Mouse (Mus musculus) forebrain, embryonic 15.5 days (tissue): ENCODE measurements around the gene Brd2. TPM values are rescaled to one million over a fixed set of nuclear protein-coding genes. Genes with fewer than 3 reads are reported as not detected.

Experiments
- ATAC-seq: fragments of 200-750 bp; cut with Nextera tagmentation; replicated peaks from 2 replicates; pipeline ENCODE4 v1.8.0; 2017; ENCODE audit warnings: mild to moderate bottlenecking, moderate TSS enrichment, moderate library complexity
- H3K27ac ChIP-seq: fragments of 300-500 bp; sonication (generic); replicated peaks from 2 replicates; pipeline ENCODE4 v1.5.1; 2015; ENCODE audit warnings: mild to moderate bottlenecking, inconsistent platforms
- H3K27me3 ChIP-seq: fragments of 300-500 bp; sonication (generic); 2 replicates; pipeline ENCODE4 v1.6.1; 2015; ENCODE audit warnings: inconsistent platforms
- H3K36me3 ChIP-seq: fragments of 300-500 bp; sonication (generic); 2 replicates; pipeline ENCODE4 v1.6.1; 2015; ENCODE audit warnings: mild to moderate bottlenecking, inconsistent platforms
- H3K4me1 ChIP-seq: fragments of 300-500 bp; sonication (generic); 2 replicates; pipeline ENCODE4 v1.6.1; 2015; ENCODE audit warnings: inconsistent platforms
- H3K4me2 ChIP-seq: fragments of 300-500 bp; sonication (generic); replicated peaks from 2 replicates; pipeline ENCODE4 v1.6.1; 2015; ENCODE audit warnings: mild to moderate bottlenecking, inconsistent platforms
- H3K4me3 ChIP-seq: fragments of 300-500 bp; sonication (generic); 2 replicates; pipeline ENCODE4 v1.5.1; 2015; ENCODE audit warnings: mild to moderate bottlenecking, inconsistent platforms
- H3K9ac ChIP-seq: fragments of 300-500 bp; sonication (generic); replicated peaks from 2 replicates; pipeline ENCODE4 v1.6.1; 2015; ENCODE audit warnings: mild to moderate bottlenecking, inconsistent platforms
- H3K9me3 ChIP-seq: fragments of 300-500 bp; sonication (generic); 2 replicates; pipeline ENCODE4 v1.6.1; 2016; ENCODE audit warnings: inconsistent platforms
- WGBS: fragments of 180-500 bp; shearing (Covaris S2); methylation state at CpG from one replicate; pipeline ENCODE4 v1.1.7; 2015; ENCODE audit warnings: mixed read lengths; 5-methylcytosine and 5-hydroxymethylcytosine counted together
- polyA plus RNA-seq: library from polyadenylated mRNA; unstranded; fragments of >200 nt; fragmentation: Nextera tagmentation; extraction: Ambion mirVana; gene quantifications from 2 replicates; pipeline ENCODE4 v1.2.1, GENCODE M21; 2015

Gene Brd2
- polyA plus RNA-seq, 1 experiment from 2014 or later: 133 TPM

- H3K4me3 ChIP-seq: no peak overlapping the region
- no peak for ATAC-seq
- H3K27me3 ChIP-seq: no peaks in the 10 kb centered on the region
- H3K9me3 ChIP-seq: no peaks in the 10 kb centered on the region
- H3K9ac ChIP-seq: no peak overlapping the region
- no peaks in the 10 kb centered on the region for H3K36me3 ChIP-seq
- no peaks in the 10 kb centered on the region for H3K4me1 ChIP-seq
- no peak overlapping the region for H3K27ac ChIP-seq
- H3K4me2 ChIP-seq: no peak overlapping the region
- WGBS: 33% methylated on average over 7 of the region's 7 CpGs
These were observed 29.1 kb downstream of the Brd2 start for GRCm38 (mm10) chr17:34093199-34093874.

- no peak within 1 kb of the TSS for H3K9ac ChIP-seq
- no peaks in the 10 kb centered on the region for H3K9me3 ChIP-seq
- WGBS: 40% methylated on average over 11 of the region's 11 CpGs
- no peak for ATAC-seq
- H3K4me2 ChIP-seq: no peak within 1 kb of the TSS
- H3K4me3 ChIP-seq: no peak within 1 kb of the TSS
- H3K4me1 ChIP-seq: no peaks in the 10 kb centered on the region
- no peaks in the 10 kb centered on the region for H3K36me3 ChIP-seq
- no peak within 1 kb of the TSS for H3K27ac ChIP-seq
- H3K27me3 ChIP-seq: no peaks in the 10 kb centered on the region
These were observed 30.1 kb downstream of the Brd2 start, which contains the start of gene H2-Oa for GRCm38 (mm10) chr17:34092197-34092875. Gene H2-Oa, plus strand, starts transcription at chr17:34092340.

- no peak for ATAC-seq
- Histone ChIP-seq H3K4me3 (no peak overlapping the region), H3K36me3 (no peaks in the 10 kb centered on the region), H3K4me2 (no peak overlapping the region), H3K9me3 (no peaks in the 10 kb centered on the region), H3K4me1 (no peaks in the 10 kb centered on the region), H3K27me3 (no peaks in the 10 kb centered on the region), H3K9ac (no peak overlapping the region), H3K27ac (no peak overlapping the region)
- 53% methylated on average over 7 of the region's 7 CpGs for WGBS
These were observed 31.5 kb downstream of the Brd2 start for GRCm38 (mm10) chr17:34090923-34091322.

GRCm38 (mm10) chr17:34088124-34088523, 34.3 kb downstream of the Brd2 start:
- Histone ChIP-seq H3K36me3 (no peaks in the 10 kb centered on the region), H3K4me3 (no peak overlapping the region), H3K9me3 (no peaks in the 10 kb centered on the region), H3K4me2 (no peak overlapping the region), H3K27ac (no peak overlapping the region), H3K4me1 (peaks cover 4% of the 10 kb centered on the region; the same call in 1 of the 2 replicates), H3K9ac (no peak overlapping the region), H3K27me3 (no peaks in the 10 kb centered on the region)
- ATAC-seq: no peak
- WGBS: 78% methylated on average over 11 of the region's 11 CpGs

GRCm38 (mm10) chr17:34087386-34087785, 35.0 kb downstream of the Brd2 start:
- Histone ChIP-seq H3K4me3 (no peak overlapping the region), H3K9ac (no peak overlapping the region), H3K27me3 (no peaks in the 10 kb centered on the region), H3K4me2 (no peak overlapping the region), H3K4me1 (peaks cover 6% of the 10 kb centered on the region; the same call in 1 of the 2 replicates), H3K36me3 (no peaks in the 10 kb centered on the region), H3K27ac (no peak overlapping the region), H3K9me3 (no peaks in the 10 kb centered on the region)
- ATAC-seq: no peak
- 57% methylated on average over 2 of the region's 2 CpGs for WGBS

GRCm38 (mm10) chr17:34083104-34083503, 39.3 kb downstream of the Brd2 start:
- Histone ChIP-seq H3K36me3 (no peaks in the 10 kb centered on the region), H3K9ac (no peak overlapping the region; the same call in 1 of the 2 replicates), H3K4me1 (peaks cover 6% of the 10 kb centered on the region; the same call in 1 of the 2 replicates), H3K4me2 (no peak overlapping the region), H3K27me3 (no peaks in the 10 kb centered on the region), H3K27ac (no peak overlapping the region), H3K4me3 (no peak overlapping the region), H3K9me3 (no peaks in the 10 kb centered on the region)
- 2% methylated on average over 8 of the region's 8 CpGs for WGBS
- ATAC-seq: no peak

GRCm38 (mm10) chr17:34079621-34080020, 42.8 kb downstream of the Brd2 start:
- H3K4me1 ChIP-seq: peaks cover 19% of the 10 kb centered on the region
- H3K36me3 ChIP-seq: no peaks in the 10 kb centered on the region
- peaks cover 14% of the 10 kb centered on the region for H3K27me3 ChIP-seq
- H3K4me3 ChIP-seq: no peak overlapping the region
- WGBS: 18% methylated on average over 5 of the region's 5 CpGs
- no peaks in the 10 kb centered on the region for H3K9me3 ChIP-seq
- peak; percentile 76 for ATAC-seq
- no peak overlapping the region for H3K4me2 ChIP-seq
- no peak overlapping the region for H3K27ac ChIP-seq
- no peak overlapping the region for H3K9ac ChIP-seq

GRCm38 (mm10) chr17:34079002-34079401, 43.4 kb downstream of the Brd2 start:
- no peaks in the 10 kb centered on the region for H3K9me3 ChIP-seq
- no peak overlapping the region for H3K4me2 ChIP-seq
- H3K36me3 ChIP-seq: no peaks in the 10 kb centered on the region
- H3K27me3 ChIP-seq: peaks cover 14% of the 10 kb centered on the region
- H3K9ac ChIP-seq: no peak overlapping the region
- H3K4me1 ChIP-seq: peaks cover 19% of the 10 kb centered on the region
- 89% methylated on average over 11 of the region's 11 CpGs for WGBS
- H3K27ac ChIP-seq: no peak overlapping the region
- ATAC-seq: no peak
- H3K4me3 ChIP-seq: no peak overlapping the region

GRCm38 (mm10) chr17:34078148-34078547, 44.3 kb downstream of the Brd2 start:
- Histone ChIP-seq H3K4me3 (no peak overlapping the region), H3K36me3 (no peaks in the 10 kb centered on the region), H3K4me1 (peaks cover 16% of the 10 kb centered on the region), H3K27ac (no peak overlapping the region), H3K9ac (no peak overlapping the region), H3K27me3 (peaks cover 14% of the 10 kb centered on the region), H3K9me3 (no peaks in the 10 kb centered on the region), H3K4me2 (no peak overlapping the region)
- WGBS: 58% methylated on average over 4 of the region's 4 CpGs
- ATAC-seq: no peak

GRCm38 (mm10) chr17:34077549-34077948, 44.9 kb downstream of the Brd2 start:
- ATAC-seq: no peak
- no peaks in the 10 kb centered on the region for H3K9me3 ChIP-seq
- no peak overlapping the region for H3K4me3 ChIP-seq
- H3K36me3 ChIP-seq: no peaks in the 10 kb centered on the region
- no peak overlapping the region for H3K27ac ChIP-seq
- peaks cover 14% of the 10 kb centered on the region for H3K27me3 ChIP-seq
- H3K9ac ChIP-seq: no peak overlapping the region
- WGBS: 2% methylated on average over 9 of the region's 9 CpGs
- no peak overlapping the region for H3K4me2 ChIP-seq
- peaks cover 14% of the 10 kb centered on the region for H3K4me1 ChIP-seq

GRCm38 (mm10) chr17:34075271-34075670, 47.2 kb downstream of the Brd2 start:
- no peak overlapping the region for H3K4me2 ChIP-seq
- no peaks in the 10 kb centered on the region for H3K36me3 ChIP-seq
- no peak overlapping the region for H3K9ac ChIP-seq
- peaks cover 14% of the 10 kb centered on the region for H3K4me1 ChIP-seq
- H3K27me3 ChIP-seq: peaks cover 14% of the 10 kb centered on the region
- no peak for ATAC-seq
- no peaks in the 10 kb centered on the region for H3K9me3 ChIP-seq
- no peak overlapping the region for H3K4me3 ChIP-seq
- no peak overlapping the region for H3K27ac ChIP-seq
- WGBS: 45% methylated on average over 7 of the region's 7 CpGs

GRCm38 (mm10) chr17:34072091-34072490, 50.3 kb downstream of the Brd2 start:
- Histone ChIP-seq H3K36me3 (no peaks in the 10 kb centered on the region), H3K9me3 (no peaks in the 10 kb centered on the region), H3K4me3 (no peak overlapping the region), H3K9ac (no peak overlapping the region), H3K4me2 (no peak overlapping the region), H3K27me3 (peaks cover 10% of the 10 kb centered on the region), H3K4me1 (peaks cover 8% of the 10 kb centered on the region), H3K27ac (no peak overlapping the region)
- WGBS: 84% methylated on average over 5 of the region's 5 CpGs
- no peak for ATAC-seq
